Mouse (Mus musculus): ENCODE results near the gene Ppp1r14a.

Gene Ppp1r14a

GRCm38 (mm10) chr7:29279924-29280323 lies 9.2 kb upstream of the Ppp1r14a start:
- no peak for DNase-seq (ENCODE audit: low read depth, low spot score)

- DNase-seq (ENCODE audit: low read depth, low spot score), result no peak
These were observed 8.3 kb upstream of the Ppp1r14a start for GRCm38 (mm10) chr7:29280801-29281200.

- DNase-seq (ENCODE audit: low read depth, low spot score), result no peak
These were observed 7.7 kb upstream of the Ppp1r14a start, which contains the start of gene Spint2 for GRCm38 (mm10) chr7:29281201-29282073. Gene Spint2 (minus strand): TSS chr7:29281912.

DNA sequence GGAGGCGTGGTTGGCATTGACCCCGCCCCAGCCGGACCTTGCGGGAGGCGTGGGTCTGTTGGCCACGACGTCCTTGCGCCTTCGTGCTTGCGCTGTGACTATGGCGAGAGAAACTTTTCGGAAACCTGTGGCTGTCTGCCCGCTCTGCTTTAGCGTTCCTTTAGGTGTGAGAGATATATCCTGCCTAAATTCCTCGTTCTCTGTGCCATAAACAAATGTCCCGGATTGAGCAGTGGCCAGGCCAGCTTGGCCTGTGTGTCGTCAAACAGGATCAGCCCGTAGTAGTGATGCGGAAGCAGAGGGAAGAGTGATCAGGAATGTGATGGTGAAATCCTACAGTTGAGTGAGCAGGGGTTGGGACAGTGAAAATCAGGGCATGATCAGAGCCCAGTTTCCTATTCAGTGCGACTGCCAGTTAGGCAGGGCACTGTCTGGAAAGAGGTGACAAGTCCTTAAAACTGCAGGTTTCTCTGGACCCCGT lies 7.0 kb upstream of the Ppp1r14a start:
- DNase-seq (ENCODE audit: low read depth, low spot score), result no peak

- DNase-seq (ENCODE audit: low read depth, low spot score), result no peak
These were observed 5.2 kb upstream of the Ppp1r14a start for GRCm38 (mm10) chr7:29283876-29284275.

DNA sequence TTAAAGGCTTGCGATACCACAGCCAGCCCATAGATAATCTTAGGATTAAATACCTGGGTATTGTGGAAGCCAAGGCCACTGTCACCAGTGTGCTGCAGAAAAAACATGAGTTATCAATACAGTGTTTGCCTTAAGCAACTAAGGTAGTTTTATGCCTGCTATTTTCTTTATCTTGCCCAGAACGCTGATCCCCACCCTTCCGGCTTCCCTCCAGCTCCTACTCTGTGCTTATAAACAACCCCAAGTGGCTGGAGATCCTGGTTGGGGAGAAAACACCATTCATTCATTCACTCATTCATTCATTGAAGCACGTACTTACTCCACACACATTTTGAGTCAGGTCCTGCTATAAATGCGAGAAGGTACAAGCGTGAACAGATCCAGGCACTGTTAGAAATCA lies 4.6 kb upstream of the Ppp1r14a start:
- DNase-seq (ENCODE audit: low read depth, low spot score), result no peak

GRCm38 (mm10) chr7:29287481-29287880 lies 1.6 kb upstream of the Ppp1r14a start:
- no peak for DNase-seq (ENCODE audit: low read depth, low spot score)

GRCm38 (mm10) chr7:29288079-29288478 lies 1.0 kb upstream of the Ppp1r14a start:
- DNase-seq (ENCODE audit: low read depth, low spot score), result no peak

- no peak for DNase-seq (ENCODE audit: low read depth, low spot score)
These were observed 748 bp downstream of the Ppp1r14a start for GRCm38 (mm10) chr7:29289856-29290255.

DNA sequence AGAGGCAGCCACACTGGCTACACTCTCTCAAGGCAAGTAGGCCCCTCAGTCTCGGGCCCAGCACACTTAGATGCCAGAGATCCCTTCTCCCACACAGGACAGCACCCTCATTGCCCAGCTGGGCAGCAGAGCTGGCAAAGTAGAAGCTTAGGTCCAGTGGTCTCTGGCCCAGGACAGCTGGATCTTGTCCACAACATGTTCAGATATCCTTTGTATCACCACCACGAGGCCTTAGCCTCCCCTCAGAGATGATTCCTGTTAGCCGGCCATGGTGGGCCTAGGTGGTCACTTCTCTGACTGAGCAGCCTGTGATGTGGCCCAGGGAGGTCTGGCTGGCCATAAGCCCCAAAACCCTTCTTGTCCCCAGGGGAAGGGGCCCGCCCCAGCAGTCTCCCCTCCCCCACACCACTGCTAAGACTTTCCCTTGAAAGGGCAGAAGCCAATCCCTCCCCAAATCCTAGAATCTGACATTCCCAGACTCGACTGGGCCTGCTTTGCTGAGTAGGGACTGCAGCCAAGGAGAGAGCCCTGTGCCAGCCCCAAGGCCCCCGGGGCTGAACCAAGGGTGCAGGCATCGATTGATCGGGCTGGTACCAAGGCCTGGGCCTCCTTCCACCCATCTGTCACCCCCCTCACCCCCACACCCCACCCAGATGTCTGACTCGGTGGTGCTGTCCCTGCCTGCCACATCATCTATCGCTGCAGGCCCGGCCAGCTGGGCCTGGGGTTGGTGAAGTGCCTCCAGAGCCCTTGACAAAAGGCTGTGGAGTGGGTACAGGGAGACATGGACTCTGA lies 1.8 kb downstream of the Ppp1r14a start:
- no peak for DNase-seq (ENCODE audit: low read depth, low spot score)

- DNase-seq (ENCODE audit: low read depth, low spot score), result no peak
These were observed 2.7 kb downstream of the Ppp1r14a start for GRCm38 (mm10) chr7:29291616-29292457.

- no peak for DNase-seq (ENCODE audit: low read depth, low spot score)
These were observed 3.5 kb downstream of the Ppp1r14a start for GRCm38 (mm10) chr7:29292458-29293098.

DNA sequence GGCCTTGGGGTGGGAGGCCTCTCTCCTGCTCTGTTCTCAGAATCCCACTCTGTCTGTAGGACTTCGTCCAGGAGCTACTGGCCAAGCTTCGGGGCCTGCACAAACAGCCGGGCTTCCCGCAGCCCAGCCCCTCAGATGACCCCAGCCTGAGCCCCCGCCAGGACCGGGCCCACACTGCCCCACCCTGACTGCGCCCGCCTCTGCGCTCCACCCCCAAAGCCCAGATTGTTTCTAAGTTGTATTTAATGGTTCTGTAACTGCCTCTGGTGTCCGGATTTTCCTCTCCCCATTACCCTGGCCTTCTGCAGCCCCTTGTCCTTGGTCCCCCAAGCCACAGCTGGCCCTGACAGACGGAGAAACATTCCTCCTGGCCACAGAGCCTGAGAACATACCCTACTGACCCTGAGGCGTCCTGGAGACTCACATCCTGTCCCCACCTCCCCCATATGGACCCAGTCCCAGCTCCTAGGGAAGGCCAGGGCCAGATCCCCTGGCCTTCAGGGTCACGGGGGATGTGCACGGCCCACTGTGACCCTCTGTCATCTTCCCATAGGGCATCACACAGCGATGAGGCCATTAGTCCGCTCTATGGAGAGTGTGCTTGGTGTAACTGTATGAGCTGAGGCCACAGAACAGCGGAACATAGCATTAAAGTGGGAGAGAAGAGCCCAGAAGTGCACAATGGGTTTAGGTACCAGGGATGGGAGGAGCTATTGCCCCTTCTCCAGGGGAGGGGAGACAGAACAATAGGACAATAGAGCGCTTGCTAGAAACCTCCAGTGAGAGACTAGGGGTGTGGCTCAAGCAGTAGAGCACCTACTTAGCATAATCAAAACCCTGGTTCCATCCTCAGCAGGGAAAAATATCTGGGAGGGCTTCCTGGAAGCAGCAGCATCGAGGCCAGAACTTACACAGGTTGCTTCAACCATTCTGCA lies 4.3 kb downstream of the Ppp1r14a start:
- DNase-seq (ENCODE audit: low read depth, low spot score), result no peak

DNA sequence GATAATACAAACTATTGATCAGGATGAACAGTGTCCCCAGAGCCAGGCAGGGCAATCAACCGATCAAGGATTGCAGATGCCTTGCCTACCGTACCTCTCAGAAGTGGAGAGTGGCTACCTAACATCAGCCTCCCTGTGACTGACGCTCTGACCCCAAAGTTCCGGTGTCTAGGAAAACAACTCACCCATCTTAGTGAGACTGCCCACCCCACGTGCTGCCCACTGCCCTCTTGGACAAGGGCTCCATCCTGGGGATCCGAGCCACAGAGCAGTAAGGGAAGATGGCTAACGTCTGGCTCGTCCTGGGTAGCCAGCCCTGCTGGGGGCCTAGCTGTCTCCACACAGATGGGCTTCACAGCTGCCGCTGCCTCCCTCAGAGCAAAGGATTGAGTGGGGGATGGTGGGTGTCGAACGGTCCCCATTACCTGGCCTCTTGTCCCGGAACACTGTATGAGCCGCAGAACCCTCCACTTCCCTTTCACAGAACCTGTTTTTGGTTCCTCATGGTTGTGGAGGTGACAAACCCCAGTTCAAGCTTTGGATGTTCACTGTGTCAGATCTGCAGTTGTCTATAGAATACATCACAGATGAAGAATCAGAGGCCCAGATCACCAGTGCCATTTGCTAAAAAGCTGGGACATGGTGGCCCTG lies 5.1 kb downstream of the Ppp1r14a start:
- DNase-seq (ENCODE audit: low read depth, low spot score), result no peak

DNA sequence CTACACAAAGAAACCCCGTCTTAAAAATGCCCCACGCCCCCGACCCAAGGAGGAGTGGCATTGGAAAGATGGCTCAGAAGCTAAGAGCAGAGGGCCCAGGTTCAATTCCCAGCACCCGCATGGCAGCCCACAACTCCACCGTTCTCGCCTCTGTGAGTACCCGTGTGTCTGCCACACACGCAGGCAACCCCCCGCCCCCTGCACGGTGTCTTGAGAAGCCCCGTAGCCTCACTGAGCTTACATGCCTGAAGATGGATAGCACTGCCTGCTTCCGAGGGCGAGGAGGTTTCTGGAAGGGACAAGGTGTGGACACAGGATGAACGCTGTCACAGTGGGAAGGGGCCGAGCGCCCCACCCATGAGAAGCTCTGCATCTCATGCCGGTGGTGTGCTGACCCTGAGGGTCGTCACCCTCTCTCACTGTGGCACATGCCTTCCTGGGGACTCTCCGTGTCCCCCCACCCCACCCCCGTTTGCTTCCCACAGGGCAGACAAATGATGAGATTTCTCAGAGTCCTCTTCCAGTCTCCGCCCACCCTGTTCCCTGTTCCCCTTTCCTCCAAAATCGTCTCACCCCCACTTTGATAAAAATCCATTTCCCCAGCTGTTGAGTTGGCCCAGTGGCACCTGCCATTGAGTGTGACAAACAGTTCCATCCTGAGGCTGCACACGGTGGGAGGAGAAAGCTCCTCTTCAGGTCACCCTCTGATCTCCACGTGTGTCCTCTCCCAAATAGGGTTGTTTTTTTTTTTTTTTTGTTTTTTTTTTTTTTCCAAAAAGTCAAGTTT lies 6.9 kb downstream of the Ppp1r14a start:
- no peak for DNase-seq (ENCODE audit: low read depth, low spot score)

DNA sequence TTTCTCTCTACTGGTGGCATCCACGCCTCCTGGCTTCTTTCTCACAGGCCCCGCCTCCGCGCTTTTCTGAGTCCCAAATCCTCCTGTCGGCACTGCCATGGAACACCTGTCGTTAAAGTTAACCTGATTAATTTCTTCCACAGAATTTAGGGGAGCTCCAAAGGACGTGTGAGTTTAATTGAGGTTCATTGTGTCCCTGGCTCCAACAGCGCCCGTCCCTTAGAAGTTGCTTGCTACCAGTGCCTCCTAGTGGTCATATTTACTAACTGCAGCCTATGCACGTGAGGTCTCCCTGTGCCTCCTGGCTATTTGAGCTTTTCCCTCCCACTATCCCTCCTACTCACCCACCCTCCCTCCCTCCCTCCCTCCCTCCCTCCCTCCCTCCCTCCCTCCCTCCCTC lies 7.9 kb downstream of the Ppp1r14a start:
- no peak for DNase-seq (ENCODE audit: low read depth, low spot score)

DNA sequence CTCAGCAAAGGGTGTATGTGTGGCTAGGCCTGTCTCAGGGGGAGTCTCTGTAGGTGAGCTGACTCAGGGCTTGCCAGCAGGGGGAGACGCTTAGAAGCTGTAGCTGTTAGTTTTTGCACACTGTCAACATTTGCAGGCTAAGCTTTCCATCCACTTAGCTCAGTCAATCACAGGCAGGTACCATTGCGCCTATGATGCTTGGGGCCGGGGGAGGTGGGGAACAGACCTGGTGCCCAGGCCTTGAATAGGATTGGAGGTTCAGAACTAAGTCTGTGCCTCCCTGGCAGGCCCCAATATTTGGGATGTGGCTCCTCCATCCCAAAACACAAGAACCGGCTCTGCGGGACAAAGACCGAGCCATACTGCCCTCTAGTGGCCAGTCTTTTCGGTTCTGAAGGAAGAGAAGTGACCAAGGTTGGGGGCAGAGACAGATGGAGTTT lies 12.0 kb downstream of the Ppp1r14a start:
- no peak for DNase-seq (ENCODE audit: low read depth, low spot score)

GRCm38 (mm10) chr7:29302641-29303040 lies 13.5 kb downstream of the Ppp1r14a start:
- DNase-seq (ENCODE audit: low read depth, low spot score), result no peak

All from embryo, embryonic 11.5 days (tissue).